Mouse (Mus musculus): Measurements from ENCODE around the gene Nkapd1. TPM values are rescaled to one million over a fixed set of nuclear protein-coding genes. Genes with fewer than 3 reads are reported as not detected.

Nkapd1 gene
- polyA plus RNA-seq, 1 experiment from 2014 or later, result 28.5 TPM

GRCm38 (mm10) chr9:50603998-50604324 is 13.3 kb downstream of the Nkapd1 start:
- Histone ChIP-seq H3K4me2 (replicated peaks; ENCODE audit: low read depth, low read length) (peak overlapping the region; percentile 77), H3K4me1 (ENCODE audit: control insufficient read depth, insufficient read depth, low read length) (peaks cover 15% of the 10 kb centered on the region), H3K36me3 (ENCODE audit: control insufficient read depth, insufficient read depth, low read length) (peaks cover 46% of the 10 kb centered on the region), H3K9me3 (ENCODE audit: control insufficient read depth, low read length) (no peaks in the 10 kb centered on the region), H3K27me3 (ENCODE audit: control insufficient read depth, insufficient read depth, low read length) (no peaks in the 10 kb centered on the region), H3K4me3 (ENCODE audit: low read length) (peak overlapping the region; percentile 81), H3K9ac (ENCODE audit: low read depth, low read length) (peak overlapping the region; percentile 86), H3K27ac (ENCODE audit: low read depth, low read length) (peak overlapping the region; percentile 89)
- under 1% methylated on average over 24 of the region's 24 CpGs for WGBS
- ATAC-seq (ENCODE audit: low FRiP score, low TSS enrichment), result peak; percentile 86

GRCm38 (mm10) chr9:50603189-50603997 is 13.9 kb downstream of the Nkapd1 start, which contains the start of the genes Sdhd and Timm8b:
Gene Sdhd, minus strand, starts transcription at chr9:50603812.
Gene Timm8b, plus strand, starts transcription at chr9:50603910.
- Histone ChIP-seq H3K27ac (ENCODE audit: low read depth, low read length) (peak within 1 kb of the TSS; percentile 89), H3K36me3 (ENCODE audit: control insufficient read depth, insufficient read depth, low read length) (peaks cover 47% of the 10 kb centered on the region), H3K27me3 (ENCODE audit: control insufficient read depth, insufficient read depth, low read length) (no peaks in the 10 kb centered on the region), H3K4me2 (replicated peaks; ENCODE audit: low read depth, low read length) (peak within 1 kb of the TSS; percentile 77), H3K9ac (ENCODE audit: low read depth, low read length) (peak within 1 kb of the TSS; percentile 86), H3K4me3 (ENCODE audit: low read length) (peak within 1 kb of the TSS; percentile 81), H3K9me3 (ENCODE audit: control insufficient read depth, low read length) (no peaks in the 10 kb centered on the region), H3K4me1 (ENCODE audit: control insufficient read depth, insufficient read depth, low read length) (peaks cover 15% of the 10 kb centered on the region)
- ATAC-seq (ENCODE audit: low FRiP score, low TSS enrichment), result peak; percentile 97
- WGBS, result under 1% methylated on average over 48 of the region's 48 CpGs

DNA sequence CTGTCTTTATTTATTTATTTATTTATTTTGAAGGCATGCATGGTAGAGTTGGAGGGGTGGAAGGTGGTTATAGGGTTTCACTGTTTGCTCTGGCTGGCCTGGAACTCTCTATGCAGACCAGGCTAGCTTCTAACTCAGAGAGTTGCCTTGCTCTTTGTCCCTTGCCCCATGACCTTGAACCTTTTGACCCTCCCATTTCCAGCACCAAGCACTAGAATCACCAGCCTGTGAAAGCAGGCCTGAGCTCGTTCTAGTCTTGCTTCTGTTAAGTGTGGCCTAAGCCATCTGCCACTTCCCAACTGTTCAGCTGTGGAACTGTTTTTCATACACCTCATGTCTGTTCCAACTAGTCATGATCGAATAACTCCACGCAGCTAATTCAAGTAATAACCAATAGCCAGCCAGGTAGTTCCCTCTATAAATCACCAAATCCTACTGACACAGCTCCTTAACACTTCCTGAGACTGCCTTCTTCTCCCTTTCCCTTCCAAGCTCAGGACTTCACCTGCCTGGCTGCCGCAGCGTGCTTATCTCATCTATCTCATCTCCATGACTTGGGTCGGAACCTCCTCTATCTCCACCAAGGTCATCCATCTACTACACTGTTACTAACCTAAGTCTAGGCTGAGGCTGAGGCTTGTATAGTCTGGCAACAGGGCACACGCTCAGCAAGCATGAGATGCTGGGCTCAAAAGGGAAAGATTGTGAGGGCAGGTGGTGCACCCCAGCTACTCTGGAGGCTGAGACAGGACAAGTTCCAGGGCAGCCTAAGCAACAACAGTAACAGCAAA is 15.0 kb downstream of the Nkapd1 start:
- H3K9me3 ChIP-seq (ENCODE audit: control insufficient read depth, low read length), result no peaks in the 10 kb centered on the region
- peaks cover 15% of the 10 kb centered on the region for H3K4me1 ChIP-seq (ENCODE audit: control insufficient read depth, insufficient read depth, low read length)
- H3K27ac ChIP-seq (ENCODE audit: low read depth, low read length), result no peak overlapping the region
- no peak for ATAC-seq (ENCODE audit: low FRiP score, low TSS enrichment)
- H3K9ac ChIP-seq (ENCODE audit: low read depth, low read length), result peak overlapping the region; percentile 86
- H3K4me3 ChIP-seq (ENCODE audit: low read length), result peak overlapping the region; percentile 81
- H3K4me2 ChIP-seq (replicated peaks; ENCODE audit: low read depth, low read length), result peak overlapping the region; percentile 77
- no peaks in the 10 kb centered on the region for H3K27me3 ChIP-seq (ENCODE audit: control insufficient read depth, insufficient read depth, low read length)
- peaks cover 51% of the 10 kb centered on the region for H3K36me3 ChIP-seq (ENCODE audit: control insufficient read depth, insufficient read depth, low read length)
- WGBS, result 78% methylated on average over 7 of the region's 7 CpGs

DNA sequence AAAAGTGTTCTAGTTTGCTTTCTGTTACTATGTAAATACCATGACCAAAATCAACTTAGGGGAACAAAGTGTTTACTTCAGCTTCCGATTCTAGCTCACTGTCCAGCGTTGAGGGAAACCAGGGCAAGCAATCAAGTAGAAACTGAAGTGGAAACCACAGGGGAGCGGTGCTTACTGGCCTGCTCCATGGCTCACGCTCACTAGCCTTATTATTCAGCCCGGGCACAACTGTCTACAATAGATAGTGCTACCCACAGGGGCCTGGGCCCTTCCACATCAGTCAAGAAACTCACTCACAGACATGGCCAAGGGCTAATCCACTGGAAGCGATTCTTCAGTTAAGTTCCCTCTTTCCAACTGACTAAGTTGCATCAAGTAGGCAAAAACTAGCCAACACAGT is 15.7 kb downstream of the Nkapd1 start:
- no peak for ATAC-seq (ENCODE audit: low FRiP score, low TSS enrichment)
- WGBS, result 93% methylated on average over 6 of the region's 6 CpGs
- Histone ChIP-seq H3K27me3 (ENCODE audit: control insufficient read depth, insufficient read depth, low read length) (no peaks in the 10 kb centered on the region), H3K4me2 (replicated peaks; ENCODE audit: low read depth, low read length) (peak overlapping the region; percentile 77), H3K27ac (ENCODE audit: low read depth, low read length) (no peak overlapping the region), H3K9me3 (ENCODE audit: control insufficient read depth, low read length) (no peaks in the 10 kb centered on the region), H3K9ac (ENCODE audit: low read depth, low read length) (no peak overlapping the region), H3K4me1 (ENCODE audit: control insufficient read depth, insufficient read depth, low read length) (peaks cover 15% of the 10 kb centered on the region), H3K36me3 (ENCODE audit: control insufficient read depth, insufficient read depth, low read length) (peaks cover 56% of the 10 kb centered on the region), H3K4me3 (ENCODE audit: low read length) (no peak overlapping the region)

- ATAC-seq (ENCODE audit: low FRiP score, low TSS enrichment), result no peak
- peaks cover 1% of the 10 kb centered on the region for H3K4me1 ChIP-seq (ENCODE audit: control insufficient read depth, insufficient read depth, low read length)
- H3K27ac ChIP-seq (ENCODE audit: low read depth, low read length), result no peak overlapping the region
- H3K36me3 ChIP-seq (ENCODE audit: control insufficient read depth, insufficient read depth, low read length), result peaks cover 60% of the 10 kb centered on the region
- H3K27me3 ChIP-seq (ENCODE audit: control insufficient read depth, insufficient read depth, low read length), result no peaks in the 10 kb centered on the region
- no peaks in the 10 kb centered on the region for H3K9me3 ChIP-seq (ENCODE audit: control insufficient read depth, low read length)
- no peak overlapping the region for H3K4me2 ChIP-seq (replicated peaks; ENCODE audit: low read depth, low read length)
- H3K4me3 ChIP-seq (ENCODE audit: low read length), result no peak overlapping the region
- 93% methylated on average over 8 of the region's 8 CpGs for WGBS
- H3K9ac ChIP-seq (ENCODE audit: low read depth, low read length), result no peak overlapping the region
Measured at GRCm38 (mm10) chr9:50596973-50597372, 20.3 kb downstream of the Nkapd1 start.

- Histone ChIP-seq H3K9ac (ENCODE audit: low read depth, low read length) (no peak overlapping the region), H3K4me1 (ENCODE audit: control insufficient read depth, insufficient read depth, low read length) (no peaks in the 10 kb centered on the region), H3K4me2 (replicated peaks; ENCODE audit: low read depth, low read length) (no peak overlapping the region), H3K27me3 (ENCODE audit: control insufficient read depth, insufficient read depth, low read length) (no peaks in the 10 kb centered on the region), H3K36me3 (ENCODE audit: control insufficient read depth, insufficient read depth, low read length) (peaks cover 48% of the 10 kb centered on the region), H3K9me3 (ENCODE audit: control insufficient read depth, low read length) (no peaks in the 10 kb centered on the region), H3K27ac (ENCODE audit: low read depth, low read length) (no peak overlapping the region), H3K4me3 (ENCODE audit: low read length) (no peak overlapping the region)
- no peak for ATAC-seq (ENCODE audit: low FRiP score, low TSS enrichment)
- 79% methylated on average over 12 of the region's 12 CpGs for WGBS
Measured at GRCm38 (mm10) chr9:50594794-50595417, 22.4 kb downstream of the Nkapd1 start.

GRCm38 (mm10) chr9:50593544-50593943 is 23.7 kb downstream of the Nkapd1 start:
- 64% methylated on average over 3 of the region's 3 CpGs for WGBS
- no peaks in the 10 kb centered on the region for H3K9me3 ChIP-seq (ENCODE audit: control insufficient read depth, low read length)

GRCm38 (mm10) chr9:50592955-50593354 is 24.3 kb downstream of the Nkapd1 start:
- Histone ChIP-seq H3K9me3 (ENCODE audit: control insufficient read depth, low read length) (no peaks in the 10 kb centered on the region), H3K27ac (ENCODE audit: low read depth, low read length) (no peak overlapping the region), H3K9ac (ENCODE audit: low read depth, low read length) (no peak overlapping the region), H3K4me1 (ENCODE audit: control insufficient read depth, insufficient read depth, low read length) (no peaks in the 10 kb centered on the region), H3K4me3 (ENCODE audit: low read length) (no peak overlapping the region), H3K4me2 (replicated peaks; ENCODE audit: low read depth, low read length) (no peak overlapping the region), H3K27me3 (ENCODE audit: control insufficient read depth, insufficient read depth, low read length) (no peaks in the 10 kb centered on the region), H3K36me3 (ENCODE audit: control insufficient read depth, insufficient read depth, low read length) (peaks cover 29% of the 10 kb centered on the region)
- no peak for ATAC-seq (ENCODE audit: low FRiP score, low TSS enrichment)
- WGBS, result 89% methylated on average over 9 of the region's 9 CpGs

More at GRCm38 (mm10) chr9:50593544-50593943, 23.7 kb downstream of the Nkapd1 start:
- H3K36me3 ChIP-seq (ENCODE audit: control insufficient read depth, insufficient read depth, low read length), result peaks cover 35% of the 10 kb centered on the region
- no peak overlapping the region for H3K4me3 ChIP-seq (ENCODE audit: low read length)
- H3K27ac ChIP-seq (ENCODE audit: low read depth, low read length), result no peak overlapping the region
- H3K4me1 ChIP-seq (ENCODE audit: control insufficient read depth, insufficient read depth, low read length), result no peaks in the 10 kb centered on the region
- H3K4me2 ChIP-seq (replicated peaks; ENCODE audit: low read depth, low read length), result no peak overlapping the region
- H3K9ac ChIP-seq (ENCODE audit: low read depth, low read length), result no peak overlapping the region
- no peaks in the 10 kb centered on the region for H3K27me3 ChIP-seq (ENCODE audit: control insufficient read depth, insufficient read depth, low read length)
- ATAC-seq (ENCODE audit: low FRiP score, low TSS enrichment), result no peak

Measured in kidney, embryonic 14.5 days (tissue).